Mouse (Mus musculus): ENCODE measurements around the gene Hmgn1. TPM values are rescaled to one million over a fixed set of nuclear protein-coding genes. Genes with fewer than 3 reads are reported as not detected.
A peak's percentile ranks its signal among the peaks of the same experiment; 100 is the strongest.

The Hmgn1 gene
- polyA plus RNA-seq (2015; fragmentation: Nextera tagmentation; extraction: Ambion mirVana) = 88.6 and 95.1 TPM in 2 replicates

GRCm38 (mm10) chr16:96127657-96128344, at the start of gene Hmgn1:
Gene Hmgn1 (minus strand): TSS chr16:96127729.
- Histone ChIP-seq H3K4me1 (replicated peaks) (peaks cover 31% of the 10 kb centered on the region), H3K9ac (peak within 1 kb of the TSS; percentile 69), H3K9me3 (replicated peaks) (no peaks in the 10 kb centered on the region), H3K4me2 (peak within 1 kb of the TSS; percentile 92), H3K36me3 (replicated peaks) (peaks cover 28% of the 10 kb centered on the region), H3K4me3 (replicated peaks) (peak within 1 kb of the TSS; percentile 71), H3K27me3 (peaks cover 21% of the 10 kb centered on the region), H3K27ac (replicated peaks) (peak within 1 kb of the TSS; percentile 72)
- peak; percentile 89 for ATAC-seq (ENCODE audit: insufficient read depth)
- under 1% methylated on average over 58 of the region's 72 CpGs for WGBS (ENCODE audit: insufficient replicate concordance)

GRCm38 (mm10) chr16:96175399-96175798, 47.9 kb upstream of the Hmgn1 start:
- Histone ChIP-seq H3K9me3 (replicated peaks) (no peaks in the 10 kb centered on the region), H3K27me3 (no peaks in the 10 kb centered on the region), H3K27ac (replicated peaks) (no peak overlapping the region), H3K4me2 (no peak overlapping the region), H3K4me1 (replicated peaks) (no peaks in the 10 kb centered on the region), H3K4me3 (replicated peaks) (no peak overlapping the region), H3K9ac (no peak overlapping the region), H3K36me3 (replicated peaks) (no peaks in the 10 kb centered on the region)
- WGBS (ENCODE audit: insufficient replicate concordance) = 29% methylated on average over 2 of the region's 2 CpGs
- no peak for ATAC-seq (ENCODE audit: insufficient read depth)

- no peaks in the 10 kb centered on the region for H3K36me3 ChIP-seq (replicated peaks)
- no peak overlapping the region for H3K4me3 ChIP-seq (replicated peaks)
- WGBS (ENCODE audit: insufficient replicate concordance) = 69% methylated on average over 8 of the region's 8 CpGs
- no peak overlapping the region for H3K9ac ChIP-seq
- no peaks in the 10 kb centered on the region for H3K9me3 ChIP-seq (replicated peaks)
- H3K27ac ChIP-seq (replicated peaks) = no peak overlapping the region
- H3K4me2 ChIP-seq = no peak overlapping the region
- ATAC-seq (ENCODE audit: insufficient read depth) = no peak
- H3K4me1 ChIP-seq (replicated peaks) = no peaks in the 10 kb centered on the region
- H3K27me3 ChIP-seq = no peaks in the 10 kb centered on the region
Observed at GRCm38 (mm10) chr16:96173648-96174047, 46.1 kb upstream of the Hmgn1 start.

GRCm38 (mm10) chr16:96168837-96169236, 41.3 kb upstream of the Hmgn1 start:
- H3K9ac ChIP-seq = no peak overlapping the region
- H3K4me2 ChIP-seq = no peak overlapping the region
- ATAC-seq (ENCODE audit: insufficient read depth) = no peak
- H3K4me3 ChIP-seq (replicated peaks) = no peak overlapping the region
- H3K36me3 ChIP-seq (replicated peaks) = no peaks in the 10 kb centered on the region
- H3K27me3 ChIP-seq = no peaks in the 10 kb centered on the region
- 30% methylated on average over 4 of the region's 4 CpGs for WGBS (ENCODE audit: insufficient replicate concordance)
- no peaks in the 10 kb centered on the region for H3K4me1 ChIP-seq (replicated peaks)
- H3K9me3 ChIP-seq (replicated peaks) = no peaks in the 10 kb centered on the region
- H3K27ac ChIP-seq (replicated peaks) = no peak overlapping the region

GRCm38 (mm10) chr16:96165723-96166264, 38.3 kb upstream of the Hmgn1 start:
- Histone ChIP-seq H3K27me3 (no peaks in the 10 kb centered on the region), H3K9ac (no peak overlapping the region), H3K9me3 (replicated peaks) (no peaks in the 10 kb centered on the region), H3K4me2 (no peak overlapping the region), H3K27ac (replicated peaks) (no peak overlapping the region), H3K4me1 (replicated peaks) (no peaks in the 10 kb centered on the region), H3K36me3 (replicated peaks) (no peaks in the 10 kb centered on the region), H3K4me3 (replicated peaks) (no peak overlapping the region)
- WGBS (ENCODE audit: insufficient replicate concordance) = 64% methylated on average over 4 of the region's 4 CpGs
- no peak for ATAC-seq (ENCODE audit: insufficient read depth)

- Histone ChIP-seq H3K4me3 (replicated peaks) (no peak overlapping the region), H3K27ac (replicated peaks) (no peak overlapping the region), H3K4me1 (replicated peaks) (peaks cover 13% of the 10 kb centered on the region), H3K9me3 (replicated peaks) (no peaks in the 10 kb centered on the region), H3K9ac (no peak overlapping the region), H3K36me3 (replicated peaks) (0 out of 2 replicates have a peak, but pooled peaks cover 4% of the 10 kb centered on the region), H3K4me2 (no peak overlapping the region), H3K27me3 (peaks cover 7% of the 10 kb centered on the region)
- 86% methylated on average over 4 of the region's 4 CpGs for WGBS (ENCODE audit: insufficient replicate concordance)
- ATAC-seq (ENCODE audit: insufficient read depth) = no peak
Observed at GRCm38 (mm10) chr16:96161336-96161735, 33.8 kb upstream of the Hmgn1 start.

GRCm38 (mm10) chr16:96160927-96161326, 33.4 kb upstream of the Hmgn1 start:
- Histone ChIP-seq H3K4me1 (replicated peaks) (peaks cover 13% of the 10 kb centered on the region), H3K27me3 (peaks cover 7% of the 10 kb centered on the region), H3K4me2 (no peak overlapping the region), H3K9me3 (replicated peaks) (no peaks in the 10 kb centered on the region), H3K27ac (replicated peaks) (no peak overlapping the region), H3K36me3 (replicated peaks) (0 out of 2 replicates have a peak, but pooled peaks cover 4% of the 10 kb centered on the region), H3K9ac (no peak overlapping the region), H3K4me3 (replicated peaks) (no peak overlapping the region)
- WGBS (ENCODE audit: insufficient replicate concordance) = 64% methylated on average over 1 of the region's 1 CpGs
- no peak for ATAC-seq (ENCODE audit: insufficient read depth)

GRCm38 (mm10) chr16:96159794-96160346, 32.3 kb upstream of the Hmgn1 start:
- H3K4me3 ChIP-seq (replicated peaks) = peak overlapping the region; percentile 59
- H3K27ac ChIP-seq (replicated peaks) = no peak overlapping the region

GRCm38 (mm10) chr16:96159091-96159731, 31.7 kb upstream of the Hmgn1 start:
- Histone ChIP-seq H3K9ac (peak overlapping the region; percentile 54), H3K27me3 (peaks cover 7% of the 10 kb centered on the region), H3K4me2 (peak overlapping the region; percentile 91), H3K9me3 (replicated peaks) (no peaks in the 10 kb centered on the region), H3K4me1 (replicated peaks) (peaks cover 13% of the 10 kb centered on the region), H3K4me3 (replicated peaks) (peak overlapping the region; percentile 59), H3K36me3 (replicated peaks) (0 out of 2 replicates have a peak, but pooled peaks cover 4% of the 10 kb centered on the region), H3K27ac (replicated peaks) (no peak overlapping the region)
- ATAC-seq (ENCODE audit: insufficient read depth) = peak; percentile 65
- under 1% methylated on average over 67 of the region's 67 CpGs for WGBS (ENCODE audit: insufficient replicate concordance)

More at GRCm38 (mm10) chr16:96159794-96160346, 32.3 kb upstream of the Hmgn1 start:
- H3K9ac ChIP-seq = peak overlapping the region; percentile 54; the same call in 1 of the 2 replicates
- no peaks in the 10 kb centered on the region for H3K9me3 ChIP-seq (replicated peaks)
- WGBS (ENCODE audit: insufficient replicate concordance) = 67% methylated on average over 20 of the region's 20 CpGs
- peaks cover 13% of the 10 kb centered on the region for H3K4me1 ChIP-seq (replicated peaks)
- no peak for ATAC-seq (ENCODE audit: insufficient read depth)
- H3K36me3 ChIP-seq (replicated peaks) = 0 out of 2 replicates have a peak, but pooled peaks cover 4% of the 10 kb centered on the region
- peak overlapping the region; percentile 91 for H3K4me2 ChIP-seq
- H3K27me3 ChIP-seq = peaks cover 7% of the 10 kb centered on the region

GRCm38 (mm10) chr16:96158511-96159080, 31.1 kb upstream of the Hmgn1 start:
- no peak for ATAC-seq (ENCODE audit: insufficient read depth)
- Histone ChIP-seq H3K4me3 (replicated peaks) (peak overlapping the region; percentile 59), H3K36me3 (replicated peaks) (0 out of 2 replicates have a peak, but pooled peaks cover 4% of the 10 kb centered on the region), H3K9me3 (replicated peaks) (no peaks in the 10 kb centered on the region), H3K9ac (peak overlapping the region; percentile 54), H3K27ac (replicated peaks) (no peak overlapping the region), H3K4me1 (replicated peaks) (peaks cover 13% of the 10 kb centered on the region), H3K27me3 (peaks cover 7% of the 10 kb centered on the region), H3K4me2 (peak overlapping the region; percentile 91)
- 62% methylated on average over 12 of the region's 12 CpGs for WGBS (ENCODE audit: insufficient replicate concordance)

Data from liver, embryonic 15.5 days (tissue).